Mouse (Mus musculus) heart, adult 2 months (tissue): ENCODE results near the gene Picalm. TPM values are rescaled to one million over a fixed set of nuclear protein-coding genes. Genes with fewer than 3 reads are reported as not detected.

ENCODE experiments used
- DNase-seq, 2 experiments: peaks; one replicate each; pipeline ENCODE4 v3.0.0; 2021
- H3K27ac ChIP-seq: fragments of 200-600 bp; 2 replicates; pipeline ENCODE4 v1.8.1; 2022
- H3K27me3 ChIP-seq: fragments of 200-500 bp; 2 replicates; pipeline ENCODE4 v1.6.1; 2012; ENCODE audit warnings: mild to moderate bottlenecking, low read length, inconsistent platforms, mixed read lengths; ENCODE audit not compliant: control insufficient read depth, insufficient read depth
- H3K36me3 ChIP-seq: fragments of 200-500 bp; 2 replicates; pipeline ENCODE4 v1.6.1; 2012; ENCODE audit warnings: low read length, inconsistent platforms; ENCODE audit not compliant: control insufficient read depth, insufficient read depth
- H3K4me1 ChIP-seq: fragments of 200-500 bp; 2 replicates; pipeline ENCODE4 v1.6.1; 2011; ENCODE audit warnings: low read length; ENCODE audit not compliant: control insufficient read depth, insufficient read depth
- H3K4me3 ChIP-seq: fragments of 200-600 bp; 2 replicates; pipeline ENCODE4 v1.8.1; 2022
- H3K79me2 ChIP-seq: fragments of 200-500 bp; replicated peaks from 2 replicates; pipeline ENCODE4 v1.6.1; 2012; ENCODE audit warnings: mild to moderate bottlenecking, inconsistent platforms, low read length, moderate library complexity, mixed read lengths; ENCODE audit not compliant: control insufficient read depth, insufficient read depth
- H3K9ac ChIP-seq: fragments of 200-500 bp; 2 replicates; pipeline ENCODE4 v1.6.1; 2012; ENCODE audit warnings: low read depth, mild to moderate bottlenecking, control low read depth, inconsistent platforms, low read length, mixed read lengths
- CTCF ChIP-seq: fragments of 200-600 bp; IDR thresholded peaks from 2 replicates; pipeline ENCODE4 v1.8.1; 2022; ENCODE audit warnings: antibody characterized with exemption, mild to moderate bottlenecking, moderate library complexity
- EP300 ChIP-seq: fragments of 200-500 bp; IDR thresholded peaks from 2 replicates; pipeline ENCODE4 v1.6.1; 2011; ENCODE audit warnings: low read depth, low read length, control low read depth; ENCODE audit not compliant: insufficient read depth
- POLR2A ChIP-seq: fragments of 200-500 bp; IDR thresholded peaks from 2 replicates; pipeline ENCODE4 v1.6.1; 2011; ENCODE audit warnings: mild to moderate bottlenecking, low read depth, low read length, control low read depth; ENCODE audit not compliant: insufficient read depth
- WGBS: fragments of 180-500 bp; shearing (Covaris S2); methylation state at CpG from one replicate; pipeline ENCODE4 v1.1.7; 2018; 5-methylcytosine and 5-hydroxymethylcytosine counted together
- intact Hi-C: fragments of 180-260 bp; cut with DNase I; formaldehyde crosslinking; loops from one replicate; pipeline ENCODE4 v1.15.1; 2025
- polyA plus RNA-seq: library from polyadenylated mRNA; depleted of rRNA; stranded (reverse); fragments of >200 nt; gene quantifications from 2 replicates; pipeline ENCODE4 v1.2.3, GENCODE M21; 2012
- total RNA-seq, 2 experiments: library from RNA; stranded (reverse); gene quantifications; 2 replicates each; pipeline ENCODE4 v1.2.3; 2021

Picalm gene
- total and polyA plus RNA-seq, 3 experiments, result 60.1 to 128 (median 99.4) TPM

GRCm38 (mm10) chr7:90099248-90099647 is 30.8 kb upstream of the Picalm start:
- H3K4me1 ChIP-seq, result peaks cover 1% of the 10 kb centered on the region; the same call in 1 of the 2 replicates
- no peak overlapping the region for H3K4me3 ChIP-seq
- H3K9ac ChIP-seq, result no peak overlapping the region
- TF ChIP-seq POLR2A, result no peak
- intact Hi-C loops, result no loop called here
- H3K79me2 ChIP-seq, result no peaks in the 10 kb centered on the region
- no peaks in the 10 kb centered on the region for H3K36me3 ChIP-seq
- WGBS, result 61% methylated on average over 10 of the region's 10 CpGs
- no peaks in the 10 kb centered on the region for H3K27me3 ChIP-seq
- no peak for DNase-seq
- H3K27ac ChIP-seq, result no peak overlapping the region

DNA sequence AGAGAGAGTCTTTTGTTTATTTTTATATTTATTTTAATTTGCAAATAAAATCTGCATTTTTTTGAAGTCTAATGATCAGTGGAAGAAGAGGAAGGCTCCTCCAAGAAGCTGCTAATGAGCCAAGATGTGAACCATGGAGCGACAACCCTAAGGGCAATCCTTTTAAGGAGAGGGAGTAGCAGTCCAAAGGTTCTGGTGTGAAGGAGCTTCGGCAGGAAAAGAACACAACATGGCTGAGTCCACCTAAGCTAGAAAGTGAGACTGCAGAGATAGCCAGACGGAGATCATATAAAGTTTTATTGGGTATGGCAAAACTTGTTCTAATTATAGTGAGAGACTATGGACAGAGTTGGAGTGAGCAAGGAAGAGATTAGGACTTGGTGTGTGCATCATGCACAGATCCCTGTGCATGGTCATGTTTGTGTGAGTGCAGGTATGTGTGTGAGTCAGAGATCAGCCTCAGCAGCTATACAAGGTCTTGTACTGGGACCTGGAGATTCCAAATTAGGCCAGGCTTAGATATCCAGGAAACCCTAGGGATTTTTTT is 29.3 kb upstream of the Picalm start:
- Histone ChIP-seq H3K4me1 (peaks cover 1% of the 10 kb centered on the region; the same call in 1 of the 2 replicates), H3K4me3 (no peak overlapping the region), H3K36me3 (no peaks in the 10 kb centered on the region), H3K27me3 (no peaks in the 10 kb centered on the region), H3K9ac (no peak overlapping the region), H3K27ac (no peak overlapping the region), H3K79me2 (no peaks in the 10 kb centered on the region)
- 85% methylated on average over 3 of the region's 3 CpGs for WGBS
- no peak for DNase-seq
- intact Hi-C loops, result no loop called here
- TF ChIP-seq CTCF, result no peak

DNA sequence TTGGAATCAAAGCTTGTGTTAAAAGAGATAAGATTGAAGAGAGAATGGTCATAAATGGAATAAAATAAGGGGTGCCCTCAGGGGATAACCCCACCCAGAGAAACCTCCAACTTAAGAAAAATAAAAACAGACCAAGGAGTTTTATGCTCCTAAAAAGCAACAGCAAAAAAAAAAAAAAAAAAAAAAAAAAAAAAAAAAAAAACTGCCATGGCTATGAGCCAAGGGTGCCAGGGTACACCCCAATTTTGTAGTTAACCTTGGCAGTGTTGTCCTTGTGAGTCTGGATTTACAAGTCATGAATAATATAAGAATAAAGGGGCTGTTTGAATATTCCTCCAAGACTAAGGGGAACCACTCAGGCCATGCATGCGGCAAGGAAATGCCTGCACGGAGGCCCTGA is 13.9 kb upstream of the Picalm start:
- DNase-seq, result no peak
- no peak for TF ChIP-seq POLR2A
- no peak for TF ChIP-seq CTCF
- no peak for TF ChIP-seq EP300
- H3K9ac ChIP-seq, result no peak overlapping the region
- no peak overlapping the region for H3K4me3 ChIP-seq
- no peaks in the 10 kb centered on the region for H3K36me3 ChIP-seq
- H3K27ac ChIP-seq, result no peak overlapping the region
- intact Hi-C loops, result no loop called here
- no peaks in the 10 kb centered on the region for H3K79me2 ChIP-seq
- 94% methylated on average over 2 of the region's 2 CpGs for WGBS
- H3K27me3 ChIP-seq, result no peaks in the 10 kb centered on the region
- no peaks in the 10 kb centered on the region for H3K4me1 ChIP-seq

DNA sequence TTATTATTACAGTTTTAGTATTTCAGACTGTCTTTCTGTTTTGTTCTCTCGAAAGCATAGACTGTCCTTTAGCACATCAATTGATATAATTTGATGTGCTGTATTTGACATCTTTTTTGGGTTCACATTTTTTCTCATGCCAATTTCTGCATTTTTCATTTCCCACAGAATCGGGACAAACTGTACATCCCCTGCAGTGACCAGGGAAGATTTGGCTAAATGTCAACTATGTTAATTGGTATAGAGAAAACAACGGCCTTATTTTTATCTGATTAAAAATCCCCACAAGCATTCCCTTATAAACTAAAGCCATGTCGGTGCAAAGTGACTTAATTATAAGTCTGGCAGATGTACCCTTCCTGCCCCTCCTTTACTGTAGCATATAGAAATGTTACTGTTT is 9.9 kb upstream of the Picalm start:
- no peak for TF ChIP-seq POLR2A
- TF ChIP-seq EP300, result no peak
- TF ChIP-seq CTCF, result no peak
- H3K27ac ChIP-seq, result no peak overlapping the region
- intact Hi-C loops, result loop anchor here (5.0 kb wide), 1 partner anchor 43 kb away; no protein-coding TSS in a partner anchor
- no peak overlapping the region for H3K4me3 ChIP-seq
- no peaks in the 10 kb centered on the region; the same call in 1 of the 2 replicates for H3K36me3 ChIP-seq
- WGBS, result 41% methylated on average over 4 of the region's 4 CpGs
- H3K4me1 ChIP-seq, result peaks cover 1% of the 10 kb centered on the region; the same call in 1 of the 2 replicates
- DNase-seq, result no peak
- H3K79me2 ChIP-seq, result no peaks in the 10 kb centered on the region
- no peak overlapping the region for H3K9ac ChIP-seq
- no peaks in the 10 kb centered on the region for H3K27me3 ChIP-seq

GRCm38 (mm10) chr7:90124991-90125390 is 5.0 kb upstream of the Picalm start:
- Histone ChIP-seq H3K36me3 (peaks cover 11% of the 10 kb centered on the region), H3K27ac (peak overlapping the region; percentile 57), H3K4me3 (no peak overlapping the region), H3K9ac (no peak overlapping the region), H3K27me3 (no peaks in the 10 kb centered on the region), H3K4me1 (peaks cover 10% of the 10 kb centered on the region), H3K79me2 (no peaks in the 10 kb centered on the region)
- WGBS, result 46% methylated on average over 5 of the region's 5 CpGs
- peak; percentile 46 to 69 for DNase-seq
- TF ChIP-seq EP300 (0 out of 2 replicates have a peak, but pooled peaks have one; percentile 49), POLR2A (no peak)
- intact Hi-C loops, result loop anchor here (5.0 kb wide), 1 partner anchor 48 kb away; no protein-coding TSS in a partner anchor

DNA sequence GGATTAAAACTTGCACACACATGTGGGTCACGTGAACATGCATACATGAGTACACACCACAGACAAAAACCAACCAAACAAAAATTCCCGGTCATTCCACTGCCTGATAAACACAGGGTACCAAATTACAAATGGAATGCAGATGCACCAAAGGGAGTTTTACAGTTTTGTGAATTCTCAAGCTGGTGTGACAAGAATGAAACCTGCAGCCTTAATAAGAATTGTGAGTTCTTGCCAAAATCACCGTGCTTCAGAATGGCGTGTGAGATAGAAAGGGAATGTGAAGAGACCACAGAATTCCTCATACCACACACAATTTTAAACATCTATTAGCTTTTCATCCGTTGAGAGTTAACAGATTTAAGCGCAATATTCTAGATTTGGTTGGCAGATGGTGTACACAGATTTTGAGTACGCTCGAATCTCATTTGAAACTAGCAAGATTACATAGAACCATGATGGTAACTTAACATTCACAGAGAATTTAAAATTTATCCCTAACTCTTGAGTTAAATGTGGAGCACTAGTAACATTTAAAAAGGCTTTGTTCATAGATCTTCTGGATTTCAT is 1.3 kb upstream of the Picalm start:
- H3K27me3 ChIP-seq, result no peaks in the 10 kb centered on the region
- peaks cover 14% of the 10 kb centered on the region for H3K36me3 ChIP-seq
- H3K4me3 ChIP-seq, result peak overlapping the region; percentile 65
- peaks cover 7% of the 10 kb centered on the region for H3K79me2 ChIP-seq
- H3K9ac ChIP-seq, result peak overlapping the region; percentile 91; the same call in 1 of the 2 replicates
- H3K4me1 ChIP-seq, result peaks cover 10% of the 10 kb centered on the region
- peak overlapping the region; percentile 99 for H3K27ac ChIP-seq
- TF ChIP-seq CTCF, result no peak
- TF ChIP-seq POLR2A, result no peak
- no peak for TF ChIP-seq EP300
- intact Hi-C loops, result loop anchor here (1.0 kb wide), 1 partner anchor 105 kb away; no protein-coding TSS in a partner anchor
- WGBS, result 46% methylated on average over 8 of the region's 8 CpGs
- DNase-seq, result no peak
